Mouse (Mus musculus) kidney, embryonic 16.5 days (tissue): ENCODE measurements around the gene Skap1. TPM values are rescaled to one million over a fixed set of nuclear protein-coding genes. Genes with fewer than 3 reads are reported as not detected.
A peak's percentile ranks its signal among the peaks of the same experiment; 100 is the strongest.

Experiments used
- ATAC-seq: fragments of 200-750 bp; cut with Nextera tagmentation; 2 replicates; pipeline ENCODE4 v1.8.0; 2017; ENCODE audit warnings: moderate TSS enrichment; ENCODE audit not compliant: low FRiP score, low TSS enrichment
- H3K27ac ChIP-seq: fragments of 300-500 bp; sonication (generic); 2 replicates; pipeline ENCODE4 v1.5.1; 2014; ENCODE audit warnings: low read length
- H3K27me3 ChIP-seq: fragments of 300-500 bp; sonication (generic); 2 replicates; pipeline ENCODE4 v1.6.1; 2014; ENCODE audit warnings: low read length, control low read depth, mixed read lengths; ENCODE audit not compliant: insufficient read depth
- H3K36me3 ChIP-seq: fragments of 300-500 bp; sonication (generic); 2 replicates; pipeline ENCODE4 v1.6.1; 2014; ENCODE audit warnings: low read length, control low read depth, mixed read lengths; ENCODE audit not compliant: insufficient read depth
- H3K4me1 ChIP-seq: fragments of 300-500 bp; sonication (generic); 2 replicates; pipeline ENCODE4 v1.6.1; 2014; ENCODE audit warnings: low read length, control low read depth, mixed read lengths; ENCODE audit not compliant: insufficient read depth
- H3K4me2 ChIP-seq: fragments of 300-500 bp; sonication (generic); replicated peaks from 2 replicates; pipeline ENCODE4 v1.6.1; 2014; ENCODE audit warnings: low read depth, low read length
- H3K4me3 ChIP-seq: fragments of 300-500 bp; sonication (generic); 2 replicates; pipeline ENCODE4 v1.5.1; 2014; ENCODE audit warnings: mild to moderate bottlenecking, low read length
- H3K9ac ChIP-seq: fragments of 300-500 bp; sonication (generic); replicated peaks from 2 replicates; pipeline ENCODE4 v1.6.1; 2014; ENCODE audit warnings: low read length
- H3K9me3 ChIP-seq: fragments of 300-500 bp; sonication (generic); 2 replicates; pipeline ENCODE4 v1.6.1; 2016; ENCODE audit warnings: low read length, control low read depth
- WGBS: fragments of 180-500 bp; shearing (Covaris S2); extraction: QIAGEN DNeasy Blood & Tissue Kit; methylation state at CpG from one replicate; pipeline ENCODE4 v1.1.7; 2014; 5-methylcytosine and 5-hydroxymethylcytosine counted together
- polyA plus RNA-seq: library from polyadenylated mRNA; unstranded; fragments of >200 nt; fragmentation: Nextera tagmentation; extraction: Ambion mirVana; gene quantifications from 2 replicates; pipeline ENCODE4 v1.2.1, GENCODE M21; 2015

Skap1 gene
- polyA plus RNA-seq, 1 experiment from 2014 or later, result 10.1 TPM

DNA sequence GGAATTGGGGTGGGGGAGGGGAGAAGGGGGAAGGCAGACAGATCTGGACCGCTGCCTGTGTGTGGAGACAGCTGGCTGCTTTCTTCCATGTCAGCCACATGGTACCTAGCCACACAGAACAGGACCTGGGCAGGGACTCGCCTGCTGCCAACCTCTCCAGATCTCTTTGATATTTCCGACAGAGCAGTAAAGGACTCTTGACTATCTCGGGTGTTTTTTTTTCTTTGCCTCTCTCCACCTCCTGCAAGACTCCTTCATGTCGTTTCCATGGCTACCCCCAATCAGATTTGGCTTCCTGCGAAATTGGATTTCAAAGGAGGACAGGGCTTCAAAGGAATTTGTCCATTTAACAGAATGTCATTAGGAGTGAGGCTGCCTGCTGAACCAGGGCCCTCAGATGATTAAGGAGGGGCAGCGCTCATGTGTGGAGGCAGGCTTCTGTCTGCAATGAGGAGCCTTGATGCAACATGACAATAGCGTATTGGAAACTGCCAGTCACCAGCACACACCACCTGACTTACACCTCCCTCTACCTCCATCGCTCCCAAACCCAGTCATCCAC, 2.1 kb upstream of the Skap1 start:
- no peak overlapping the region for H3K4me3 ChIP-seq
- ATAC-seq, result peak; percentile 43
- no peaks in the 10 kb centered on the region for H3K9me3 ChIP-seq
- no peak overlapping the region for H3K9ac ChIP-seq
- H3K4me2 ChIP-seq, result no peak overlapping the region
- H3K27ac ChIP-seq, result no peak overlapping the region
- no peaks in the 10 kb centered on the region for H3K36me3 ChIP-seq
- 8% methylated on average over 9 of the region's 9 CpGs for WGBS
- peaks cover 33% of the 10 kb centered on the region for H3K4me1 ChIP-seq
- peaks cover 23% of the 10 kb centered on the region for H3K27me3 ChIP-seq

DNA sequence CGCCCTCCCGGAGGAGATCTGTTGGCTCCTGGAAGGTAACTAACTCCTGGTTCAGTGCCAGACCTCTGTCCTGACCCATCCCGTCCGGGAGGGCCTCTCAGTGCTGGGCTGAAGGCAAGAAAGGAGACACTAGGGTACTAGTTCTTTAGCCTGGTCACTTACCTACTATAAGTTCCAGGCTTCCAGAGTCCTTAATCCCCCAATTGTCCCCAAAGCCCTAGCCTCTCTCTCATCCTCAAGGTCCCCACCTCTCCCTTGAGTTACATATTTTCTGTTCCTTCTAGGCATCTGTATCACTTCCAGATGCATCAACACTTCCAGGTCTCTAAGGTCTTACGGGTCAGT, 295 bp downstream of the Skap1 start:
- H3K4me3 ChIP-seq, result peak overlapping the region; percentile 51
- no peak for ATAC-seq
- H3K27me3 ChIP-seq, result peaks cover 23% of the 10 kb centered on the region
- peaks cover 33% of the 10 kb centered on the region for H3K4me1 ChIP-seq
- 20% methylated on average over 5 of the region's 5 CpGs for WGBS
- H3K36me3 ChIP-seq, result no peaks in the 10 kb centered on the region
- no peaks in the 10 kb centered on the region for H3K9me3 ChIP-seq
- peak overlapping the region; percentile 81 for H3K4me2 ChIP-seq
- no peak overlapping the region for H3K27ac ChIP-seq
- H3K9ac ChIP-seq, result peak overlapping the region; percentile 63

DNA sequence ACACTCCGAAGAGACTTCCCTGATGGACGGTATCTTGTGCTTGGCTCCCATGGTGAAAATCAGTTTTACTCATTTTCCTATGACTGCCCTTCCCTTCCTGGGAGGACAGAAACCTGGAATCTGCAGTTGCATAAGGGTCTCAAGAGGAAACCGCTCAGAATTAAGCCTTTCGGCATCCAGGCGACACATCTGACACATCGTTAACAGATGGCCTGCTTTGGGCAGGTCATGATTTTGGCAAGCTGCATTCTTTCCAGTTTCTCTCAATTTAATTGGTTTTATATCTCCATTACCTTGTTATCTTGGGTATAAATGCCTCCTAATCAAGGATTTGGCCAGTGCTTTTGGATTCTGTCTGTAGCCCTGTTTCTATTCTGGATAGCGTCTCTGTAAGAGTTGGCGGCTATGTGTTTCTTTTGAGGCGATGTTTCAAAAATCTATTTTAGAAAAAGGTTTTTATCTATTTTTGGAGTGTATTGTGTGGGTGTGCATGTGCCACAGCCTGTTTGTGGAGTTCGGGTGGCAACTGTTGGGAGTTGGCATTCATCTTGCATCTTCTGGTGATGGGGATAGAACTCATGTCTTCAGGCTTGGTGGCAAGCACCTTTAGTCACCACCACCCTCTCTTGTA, 1.1 kb downstream of the Skap1 start:
- 82% methylated on average over 10 of the region's 10 CpGs for WGBS

DNA sequence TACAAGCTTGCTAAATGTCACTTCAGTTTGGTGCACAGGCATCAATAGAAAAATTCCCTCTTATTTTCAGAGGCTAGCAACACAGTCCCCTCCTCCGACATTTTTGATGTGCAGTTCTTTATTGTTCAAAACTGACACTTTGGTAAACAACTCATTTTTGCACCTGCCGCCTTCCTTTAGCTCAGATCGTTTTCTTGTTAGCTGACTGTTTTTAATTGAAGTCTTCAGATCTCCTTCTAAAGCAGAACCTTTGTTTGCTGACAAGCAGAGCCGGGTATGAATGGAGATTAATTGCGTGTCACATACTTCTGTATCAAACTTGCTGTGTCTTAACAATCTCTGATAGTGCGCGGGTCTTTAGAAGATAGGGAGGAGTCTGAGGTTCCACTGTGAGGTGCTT, 2.0 kb downstream of the Skap1 start:
- H3K4me1 ChIP-seq, result peaks cover 33% of the 10 kb centered on the region
- ATAC-seq, result no peak
- no peaks in the 10 kb centered on the region for H3K9me3 ChIP-seq
- H3K27me3 ChIP-seq, result peaks cover 23% of the 10 kb centered on the region
- 33% methylated on average over 7 of the region's 7 CpGs for WGBS
- H3K4me2 ChIP-seq, result no peak overlapping the region
- no peak overlapping the region for H3K27ac ChIP-seq
- no peak overlapping the region for H3K9ac ChIP-seq
- H3K4me3 ChIP-seq, result no peak overlapping the region
- no peaks in the 10 kb centered on the region for H3K36me3 ChIP-seq

More for the DNA sequence above, 1.1 kb downstream of the Skap1 start:
- Histone ChIP-seq H3K27ac (no peak overlapping the region), H3K9ac (no peak overlapping the region), H3K4me1 (peaks cover 33% of the 10 kb centered on the region), H3K9me3 (no peaks in the 10 kb centered on the region), H3K36me3 (no peaks in the 10 kb centered on the region), H3K4me3 (no peak overlapping the region), H3K4me2 (no peak overlapping the region), H3K27me3 (peaks cover 23% of the 10 kb centered on the region)
- no peak for ATAC-seq

DNA sequence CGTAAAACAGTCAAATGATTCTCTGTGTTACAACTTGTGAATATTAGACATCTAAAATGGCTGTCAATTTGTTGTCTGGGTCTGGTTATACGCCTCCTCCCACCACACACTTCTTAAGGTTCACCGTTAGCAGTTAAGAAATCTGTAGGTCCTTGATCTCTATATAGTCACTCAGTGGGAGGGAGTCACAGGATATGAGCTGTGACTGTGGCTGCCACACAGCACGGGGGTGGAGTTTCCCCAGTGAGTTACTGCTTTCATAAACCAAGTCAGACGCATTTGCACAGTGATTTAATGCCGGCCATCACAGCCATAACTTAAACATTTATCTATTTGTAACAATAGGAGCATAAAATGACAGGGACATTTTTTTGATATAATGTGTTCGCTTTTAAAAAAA, 2.6 kb downstream of the Skap1 start:
- peaks cover 23% of the 10 kb centered on the region for H3K27me3 ChIP-seq
- ATAC-seq, result no peak
- H3K9ac ChIP-seq, result no peak overlapping the region

GRCm38 (mm10) chr11:96468048-96468745, 3.8 kb downstream of the Skap1 start:
- H3K4me2 ChIP-seq, result no peak overlapping the region
- no peak for ATAC-seq
- WGBS, result 70% methylated on average over 9 of the region's 9 CpGs
- peaks cover 17% of the 10 kb centered on the region for H3K4me1 ChIP-seq
- H3K9ac ChIP-seq, result no peak overlapping the region
- H3K4me3 ChIP-seq, result no peak overlapping the region
- no peak overlapping the region for H3K27ac ChIP-seq
- no peaks in the 10 kb centered on the region for H3K9me3 ChIP-seq
- no peaks in the 10 kb centered on the region for H3K36me3 ChIP-seq
- peaks cover 19% of the 10 kb centered on the region for H3K27me3 ChIP-seq

More for the DNA sequence above, 2.6 kb downstream of the Skap1 start:
- no peak overlapping the region for H3K27ac ChIP-seq
- WGBS, result 28% methylated on average over 7 of the region's 7 CpGs
- no peak overlapping the region for H3K4me3 ChIP-seq
- H3K4me1 ChIP-seq, result peaks cover 29% of the 10 kb centered on the region
- no peaks in the 10 kb centered on the region for H3K9me3 ChIP-seq
- no peak overlapping the region for H3K4me2 ChIP-seq
- no peaks in the 10 kb centered on the region for H3K36me3 ChIP-seq

DNA sequence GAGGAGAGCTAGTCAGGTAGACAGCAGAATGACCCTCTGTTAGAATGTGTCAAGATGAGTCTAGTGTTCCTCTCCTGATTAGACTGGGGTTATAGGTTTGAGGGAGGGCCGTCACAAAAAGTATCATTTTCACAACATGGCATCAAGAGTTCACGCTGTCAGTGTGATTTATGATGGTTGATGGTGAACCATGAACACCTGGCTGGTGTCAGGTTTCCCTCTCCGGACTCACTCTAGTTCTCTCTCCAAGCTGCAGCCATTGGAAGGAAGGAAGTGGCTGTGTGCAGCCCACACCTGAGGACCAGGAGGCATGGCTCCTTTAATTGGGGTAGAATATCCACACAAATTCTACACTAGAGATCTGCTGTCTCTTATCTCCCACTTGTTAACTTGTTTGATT, 18.3 kb downstream of the Skap1 start:
- H3K27me3 ChIP-seq, result no peaks in the 10 kb centered on the region
- H3K9ac ChIP-seq, result no peak overlapping the region
- no peak overlapping the region for H3K4me2 ChIP-seq
- no peaks in the 10 kb centered on the region for H3K36me3 ChIP-seq
- H3K27ac ChIP-seq, result peak overlapping the region; percentile 46
- no peak overlapping the region for H3K4me3 ChIP-seq
- 15% methylated on average over 3 of the region's 3 CpGs for WGBS
- ATAC-seq, result peak; percentile 79
- H3K4me1 ChIP-seq, result peaks cover 10% of the 10 kb centered on the region
- no peaks in the 10 kb centered on the region for H3K9me3 ChIP-seq

DNA sequence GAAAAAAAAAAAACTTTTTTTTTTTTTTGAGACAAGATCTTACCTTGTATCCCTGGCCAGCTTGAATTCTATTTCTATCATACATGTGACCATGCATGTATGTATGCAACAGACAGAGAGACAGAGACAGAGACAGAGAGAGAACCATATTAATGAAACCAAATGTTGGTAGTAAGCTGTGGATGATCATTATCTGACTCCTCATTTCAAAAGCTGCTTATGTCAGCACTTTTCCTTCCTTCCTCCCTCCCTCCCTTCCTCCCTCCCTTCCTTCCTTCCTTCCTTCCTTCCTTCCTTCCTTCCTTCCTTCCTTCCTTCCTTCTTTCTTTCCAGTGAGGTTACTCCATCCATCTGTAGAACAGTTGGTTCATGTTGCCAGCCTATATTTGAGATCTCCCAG, 18.8 kb downstream of the Skap1 start:
- H3K9me3 ChIP-seq, result no peaks in the 10 kb centered on the region
- H3K4me2 ChIP-seq, result no peak overlapping the region
- H3K4me3 ChIP-seq, result no peak overlapping the region
- no peak overlapping the region for H3K9ac ChIP-seq
- no peaks in the 10 kb centered on the region for H3K27me3 ChIP-seq
- no peaks in the 10 kb centered on the region for H3K36me3 ChIP-seq
- ATAC-seq, result no peak
- H3K4me1 ChIP-seq, result peaks cover 10% of the 10 kb centered on the region
- no peak overlapping the region for H3K27ac ChIP-seq

GRCm38 (mm10) chr11:96498481-96498880, 34.1 kb downstream of the Skap1 start:
- Histone ChIP-seq H3K9me3 (no peaks in the 10 kb centered on the region), H3K36me3 (no peaks in the 10 kb centered on the region), H3K9ac (no peak overlapping the region), H3K27me3 (no peaks in the 10 kb centered on the region), H3K27ac (no peak overlapping the region), H3K4me3 (no peak overlapping the region), H3K4me1 (peaks cover 5% of the 10 kb centered on the region; the same call in 1 of the 2 replicates), H3K4me2 (no peak overlapping the region)
- WGBS, result 56% methylated on average over 8 of the region's 8 CpGs
- ATAC-seq, result no peak

- H3K27ac ChIP-seq, result no peak overlapping the region
- no peak for ATAC-seq
- H3K4me3 ChIP-seq, result no peak overlapping the region
- no peaks in the 10 kb centered on the region for H3K9me3 ChIP-seq
- no peak overlapping the region for H3K4me2 ChIP-seq
- 56% methylated on average over 6 of the region's 6 CpGs for WGBS
- no peaks in the 10 kb centered on the region for H3K27me3 ChIP-seq
- H3K4me1 ChIP-seq, result peaks cover 12% of the 10 kb centered on the region; the same call in 1 of the 2 replicates
- no peak overlapping the region for H3K9ac ChIP-seq
- no peaks in the 10 kb centered on the region for H3K36me3 ChIP-seq
Observed at GRCm38 (mm10) chr11:96501042-96501441, 36.6 kb downstream of the Skap1 start.
